Mouse (Mus musculus) B cell, adult 2 months (primary cell): Measurements from ENCODE around the gene Notch3.

Experiments
- DNase-seq, 2 experiments: peaks; one replicate each; pipeline ENCODE4 v3.0.0; 2022

Notch3 gene

DNA sequence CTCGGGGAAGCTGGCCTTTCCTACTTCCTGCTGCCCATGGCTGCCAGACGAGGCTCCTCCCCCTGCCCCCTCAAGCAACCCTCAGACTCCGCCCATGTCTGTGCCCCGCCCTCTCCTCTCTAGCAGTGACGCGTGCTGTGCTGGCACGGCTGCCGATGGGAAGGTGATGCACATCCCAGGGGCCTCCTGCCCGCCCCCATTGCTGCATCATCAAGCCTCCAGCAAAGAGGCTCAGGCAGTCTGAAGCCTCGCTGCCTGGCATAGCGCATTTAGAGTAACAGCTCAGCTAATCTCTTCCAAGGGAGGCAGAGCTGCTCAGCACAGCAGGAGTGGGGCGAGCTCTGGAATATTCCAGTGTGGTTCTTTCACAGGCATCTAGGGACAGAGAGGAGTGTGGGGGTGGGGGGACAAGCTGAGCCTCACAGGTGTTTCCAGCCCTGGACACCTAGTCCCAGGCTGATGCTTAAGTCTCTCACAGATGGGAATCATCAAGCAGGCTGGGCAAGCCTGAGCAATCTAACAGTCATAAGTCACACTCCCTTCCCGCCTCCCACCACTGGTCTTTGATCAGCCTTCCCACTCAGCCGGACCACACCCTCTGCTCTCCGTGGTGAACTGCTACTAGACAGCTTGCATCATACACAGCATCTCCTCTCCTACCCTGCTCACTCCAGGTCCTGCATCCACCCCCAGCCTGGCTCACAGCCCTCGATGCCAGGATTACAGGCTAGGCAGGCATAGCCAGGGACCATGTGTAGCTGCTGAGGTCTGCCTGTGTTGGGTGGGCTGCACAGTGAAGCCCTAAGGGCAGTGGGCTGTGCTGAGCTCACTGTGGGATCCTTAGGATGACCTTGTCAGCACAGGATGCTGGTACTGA is 75.0 kb downstream of the Notch3 start:
- peak; percentile 87 to 92 for DNase-seq

DNA sequence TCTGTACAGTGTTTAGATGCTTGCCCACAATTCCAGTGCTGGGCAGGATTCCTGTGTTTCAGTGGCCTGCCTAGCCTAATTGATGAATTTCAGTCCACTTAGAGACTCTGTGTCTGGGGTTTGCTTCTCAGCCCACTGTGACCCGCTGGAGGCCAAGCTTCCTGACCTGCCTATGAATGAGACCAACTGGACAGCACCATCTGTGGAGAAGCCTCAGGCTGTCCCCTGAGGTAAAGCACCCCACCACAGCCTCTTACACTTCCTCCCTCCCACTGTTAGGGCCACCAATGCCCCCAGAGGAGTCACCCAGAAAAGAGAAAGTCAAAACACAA is 75.7 kb downstream of the Notch3 start:
- no peak for DNase-seq

DNA sequence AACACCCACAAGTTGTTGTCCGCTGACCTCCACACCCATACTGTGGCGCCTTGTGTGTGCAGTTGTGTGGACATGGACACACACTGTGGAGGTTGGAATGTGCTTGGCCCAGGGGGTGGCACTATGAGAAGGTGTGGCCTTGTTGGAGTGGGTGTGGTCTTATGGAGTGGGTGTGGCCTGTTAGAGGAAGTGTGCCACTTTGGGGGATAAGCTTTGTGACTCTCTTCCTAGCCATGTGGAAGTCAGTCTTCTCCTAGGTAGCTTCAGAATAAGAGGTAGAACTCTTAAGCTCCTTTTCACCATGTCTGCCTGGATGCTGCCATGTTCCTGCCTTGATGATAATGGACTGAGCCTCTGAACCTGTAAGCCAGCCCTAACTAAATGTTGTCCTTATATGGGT is 79.6 kb downstream of the Notch3 start:
- peak; percentile 42 to 47 for DNase-seq

DNA sequence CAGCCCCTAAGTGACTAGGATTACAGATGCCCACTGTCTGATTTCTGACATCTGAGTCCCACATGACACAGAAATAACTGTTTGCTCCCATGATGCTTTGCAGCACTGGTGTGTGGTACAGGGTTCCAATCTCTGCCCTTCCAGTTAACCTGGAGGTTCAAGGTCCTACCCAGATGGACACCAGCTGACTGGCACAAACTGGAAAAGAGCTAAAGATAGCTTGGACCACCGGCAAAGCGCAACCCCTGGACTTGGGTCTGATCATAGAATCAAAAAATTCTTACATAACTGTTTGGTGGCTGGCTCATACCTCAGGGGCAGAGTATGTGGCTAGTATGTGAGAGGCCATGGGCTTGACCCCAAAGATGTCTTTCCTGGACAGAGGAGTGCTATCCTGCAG is 83.3 kb downstream of the Notch3 start:
- DNase-seq = no peak

DNA sequence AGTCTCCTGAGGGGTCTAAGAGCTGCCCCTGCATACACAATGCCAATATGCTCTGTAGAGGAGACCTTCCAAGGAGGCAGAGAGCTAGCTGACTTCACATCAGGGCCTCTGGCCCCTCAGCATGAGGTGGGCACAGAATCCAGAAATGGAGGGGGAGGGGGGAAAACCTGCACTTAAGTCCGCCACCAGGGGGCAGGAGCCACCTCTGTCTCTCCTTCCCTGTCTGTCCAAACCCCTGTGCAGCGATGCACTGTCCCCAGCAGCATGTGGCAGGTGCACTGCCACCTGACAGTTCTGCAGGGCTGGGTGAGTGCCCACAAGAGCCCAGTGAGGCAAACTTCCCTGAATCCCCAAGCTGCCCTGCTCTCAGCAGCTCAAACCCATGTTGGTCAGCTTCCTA is 91.5 kb downstream of the Notch3 start:
- DNase-seq = peak; percentile 56 to 58

DNA sequence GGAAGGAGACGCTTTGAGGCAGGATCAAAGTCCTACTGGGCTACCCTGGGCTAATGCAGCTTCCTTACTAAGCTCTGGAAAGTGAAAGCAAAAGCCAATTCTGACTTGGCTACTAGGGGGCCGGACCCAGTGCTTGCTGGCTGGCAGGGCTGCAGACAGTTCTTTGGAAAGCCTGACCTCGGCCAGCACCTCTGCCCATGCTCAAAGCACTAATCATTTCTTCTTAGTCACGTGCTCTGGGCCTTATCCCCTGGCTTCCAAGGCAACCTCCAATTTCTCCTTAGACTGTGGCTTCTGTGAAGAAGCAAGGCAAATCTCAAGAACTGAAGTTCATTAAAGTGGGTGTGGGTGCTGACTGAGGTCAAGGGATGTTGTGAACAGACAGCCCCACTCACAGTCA is 92.0 kb downstream of the Notch3 start:
- DNase-seq = no peak

DNA sequence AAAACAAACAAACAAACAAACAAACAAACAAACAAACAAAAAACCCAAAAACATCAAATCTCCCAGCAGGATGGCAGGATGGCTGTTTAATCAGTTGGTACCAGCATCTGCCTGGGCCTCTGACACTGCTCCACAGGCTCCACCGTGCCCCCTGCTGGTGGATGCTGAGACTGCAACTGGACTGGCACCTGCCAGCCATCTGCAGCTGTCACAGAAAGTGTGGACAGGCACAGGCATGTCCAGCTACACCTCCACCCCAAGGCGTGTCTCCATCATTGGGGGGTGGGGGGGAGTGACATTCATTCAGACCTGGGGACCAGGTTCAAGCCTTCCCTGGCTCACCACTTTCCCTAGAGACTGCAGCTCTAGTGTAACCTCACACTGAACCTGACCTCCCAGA is 93.3 kb downstream of the Notch3 start:
- DNase-seq = peak; percentile 92
